ENCODE assay signal across 18 mouse cellular contexts in genomic region chr7:135809167-135809566, GRCm38 (mm10).
DNase-seq lines count a peak whose midpoint lies in the region; ATAC-seq and TF ChIP-seq lines count a peak whose summit lies in the region.
"Had no signal": no experiment of that assay in that cellular context is flagged by ENCODE, and none has a peak within 500 bp of the region (broad histone marks: within the 10 kb centered on the region; RNA-seq: fewer than 3 reads in every experiment).

No protein-coding gene starts in this region.

- H3K4me3 ChIP-seq in liver, embryonic 11.5 days (ENCODE audit: low read depth, low read length), result no peak overlapping the region
- peak overlapping the region; percentile 39 for H3K4me3 ChIP-seq in E14TG2a.4 (replicated peaks; ENCODE audit: low read length)
- no peak overlapping the region for H3K4me3 ChIP-seq in bone marrow, adult 2 months (replicated peaks; ENCODE audit: control insufficient read depth, low read depth, low read length)
- H3K4me3 ChIP-seq in liver, embryonic 16.5 days (ENCODE audit: low read depth, low read length), result peak overlapping the region; percentile 39
- H3K4me3 ChIP-seq: forebrain, embryonic 13.5 days; left cerebral cortex, adult 2 months; limb, embryonic 10.5 days had no signal

- H3K4me2 ChIP-seq in liver, embryonic 11.5 days, result peak overlapping the region; percentile 34
- peak overlapping the region; percentile 61 for H3K4me2 ChIP-seq in liver, embryonic 16.5 days (ENCODE audit: low read depth, low read length)
- H3K4me2 ChIP-seq: forebrain, embryonic 13.5 days had no signal

- H3K9ac ChIP-seq in liver, embryonic 11.5 days (ENCODE audit: low read depth, low read length), result no peak overlapping the region
- peak overlapping the region; percentile 69 for H3K9ac ChIP-seq in liver, embryonic 16.5 days (ENCODE audit: low read depth, low read length)
- H3K9ac ChIP-seq: forebrain, embryonic 13.5 days had no signal

- no peak for ATAC-seq in liver, embryonic 11.5 days (replicated peaks; ENCODE audit: low FRiP score)
- ATAC-seq in liver, embryonic 16.5 days (ENCODE audit: low read depth), result no peak
- ATAC-seq: forebrain, embryonic 13.5 days; hindbrain, postnatal 0 days had no signal

- no peaks in the 10 kb centered on the region for H3K36me3 ChIP-seq in liver, embryonic 11.5 days (ENCODE audit: control insufficient read depth, insufficient read depth, low read length)
- no peaks in the 10 kb centered on the region for H3K36me3 ChIP-seq in E14TG2a.4 (ENCODE audit: insufficient read depth, low read length)
- no peaks in the 10 kb centered on the region for H3K36me3 ChIP-seq in liver, embryonic 16.5 days (ENCODE audit: control insufficient read depth, insufficient read depth)
- H3K36me3 ChIP-seq: limb, embryonic 10.5 days had no signal

- TF ChIP-seq POLR2A in bone marrow, adult 2 months (IDR thresholded peaks at IDR 0.05; ENCODE audit: borderline replicate concordance, control insufficient read depth, low read depth, low read length), result no peak

- no peak for TF ChIP-seq CTCF in E14TG2a.4 (conservative IDR thresholded peaks at IDR 0.05; ENCODE audit: low read length)
- TF ChIP-seq CTCF in bone marrow, adult 2 months (IDR thresholded peaks at IDR 0.05; ENCODE audit: control insufficient read depth, insufficient read depth, low read length), result no peak

- DNase-seq in liver, embryonic 11.5 days (ENCODE audit: low spot score), result no peak
- no peak for DNase-seq in liver
- DNase-seq in cerebellum, adult 11 months, result no peak
- no peak for DNase-seq in right cerebral cortex, postnatal 10 days (ENCODE audit: low spot score in 2 of 2)
- DNase-seq: adrenal gland, postnatal 36 days; cerebellum, adult 9-11 months; heart, postnatal 36 days; kidney, adult 18-20 months; kidney, postnatal 14 days; thymus, postnatal 14 days had no signal

- no peaks in the 10 kb centered on the region for H3K9me3 ChIP-seq in liver, embryonic 11.5 days (ENCODE audit: control insufficient read depth, low read length)
- H3K9me3 ChIP-seq in E14TG2a.4 (ENCODE audit: low read length), result no peaks in the 10 kb centered on the region
- no peaks in the 10 kb centered on the region for H3K9me3 ChIP-seq in liver, embryonic 16.5 days (replicated peaks; ENCODE audit: control insufficient read depth, low read length)
- H3K9me3 ChIP-seq: forebrain, embryonic 13.5 days; limb, embryonic 10.5 days had no signal

- no peaks in the 10 kb centered on the region for H3K27me3 ChIP-seq in liver, embryonic 11.5 days (replicated peaks; ENCODE audit: control insufficient read depth, insufficient read depth, low read length)
- peaks cover 7% of the 10 kb centered on the region for H3K27me3 ChIP-seq in E14TG2a.4 (ENCODE audit: insufficient read depth, low read length)
- H3K27me3 ChIP-seq in liver, embryonic 16.5 days (ENCODE audit: control insufficient read depth, insufficient read depth, low read depth, low read length), result no peaks in the 10 kb centered on the region
- H3K27me3 ChIP-seq: forebrain, embryonic 13.5 days had no signal

- WGBS in liver, embryonic 11.5 days, result 59% methylated on average over 10 of the region's 10 CpGs
- 5% methylated on average over 10 of the region's 10 CpGs for WGBS in bone marrow, adult 2 months
- WGBS in liver, embryonic 16.5 days (ENCODE audit: insufficient replicate concordance), result 13% methylated on average over 10 of the region's 10 CpGs

- H3K27ac ChIP-seq in liver, embryonic 11.5 days (ENCODE audit: low read depth, low read length), result no peak overlapping the region
- H3K27ac ChIP-seq in bone marrow, adult 2 months (ENCODE audit: control insufficient read depth, insufficient read depth, low read depth, low read length, poor library complexity), result peak overlapping the region; percentile 5; the same call in 1 of the 2 replicates
- H3K27ac ChIP-seq in liver, embryonic 16.5 days (ENCODE audit: low read length), result peak overlapping the region; percentile 83
- H3K27ac ChIP-seq: forebrain, embryonic 13.5 days; hindbrain, postnatal 0 days; left cerebral cortex, adult 2 months; macrophage had no signal

- H3K4me1 ChIP-seq in liver, embryonic 11.5 days (replicated peaks; ENCODE audit: control insufficient read depth, insufficient read depth, low read length), result peaks cover 10% of the 10 kb centered on the region
- no peaks in the 10 kb centered on the region for H3K4me1 ChIP-seq in E14TG2a.4 (replicated peaks; ENCODE audit: low read depth, low read length)
- peaks cover 5% of the 10 kb centered on the region for H3K4me1 ChIP-seq in bone marrow, adult 2 months (ENCODE audit: control insufficient read depth, insufficient read depth, low read length)
- peaks cover 54% of the 10 kb centered on the region for H3K4me1 ChIP-seq in liver, embryonic 16.5 days (ENCODE audit: control insufficient read depth, low read depth, low read length)

Comparison
In these comparisons a context has a peak if more than half of its experiments do, and no peak if none do; other contexts are left out.
1. H3K4me3 ChIP-seq: peak in E14TG2a.4 (single experiment) and liver, embryonic 16.5 days (single experiment); none in liver, embryonic 11.5 days (single experiment) and bone marrow, adult 2 months (single experiment).